Mouse (Mus musculus): Measurements from ENCODE around the gene Nuf2. TPM values are rescaled to one million over a fixed set of nuclear protein-coding genes. Genes with fewer than 3 reads are reported as not detected.
A peak's percentile ranks its signal among the peaks of the same experiment; 100 is the strongest.
"Not testable (repeated sequence)": the region's sequence is repeated elsewhere in the genome, so short reads cannot be mapped to it uniquely, and the experiment has no call there.

Nuf2 gene
- polyA plus RNA-seq, 1 experiment from 2014 or later = 41.1 TPM

DNA sequence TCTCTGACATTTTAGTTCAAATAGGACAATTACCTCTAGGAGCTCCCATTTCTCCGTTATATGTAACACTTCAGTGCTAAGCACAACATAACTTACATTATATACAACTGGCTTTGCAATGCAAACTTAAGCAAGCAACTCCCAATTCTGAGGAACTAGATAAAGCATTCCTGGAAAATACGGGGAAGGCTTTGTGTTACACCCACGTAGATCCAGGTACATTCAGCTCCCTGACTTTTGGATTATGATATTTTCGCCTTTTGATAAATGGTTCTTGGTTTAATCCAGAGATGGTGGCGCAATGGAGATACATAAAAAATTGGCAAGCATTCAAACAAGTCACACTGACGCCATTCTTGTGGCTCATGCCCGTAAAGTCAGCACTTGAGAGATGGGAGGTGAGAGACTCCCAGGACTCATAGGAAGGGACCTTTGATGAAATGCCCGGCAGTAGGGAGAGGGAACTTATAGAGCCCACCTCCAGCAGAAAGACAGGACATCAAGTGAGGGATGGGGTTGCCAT is 1.2 kb downstream of the Nuf2 start:
- DNase-seq (ENCODE audit: low spot score) = no peak
- 83% methylated on average over 8 of the region's 8 CpGs for WGBS
- H3K9ac ChIP-seq (ENCODE audit: low read depth, low read length) = peak overlapping the region; percentile 73; the same call in 1 of the 2 replicates

DNA sequence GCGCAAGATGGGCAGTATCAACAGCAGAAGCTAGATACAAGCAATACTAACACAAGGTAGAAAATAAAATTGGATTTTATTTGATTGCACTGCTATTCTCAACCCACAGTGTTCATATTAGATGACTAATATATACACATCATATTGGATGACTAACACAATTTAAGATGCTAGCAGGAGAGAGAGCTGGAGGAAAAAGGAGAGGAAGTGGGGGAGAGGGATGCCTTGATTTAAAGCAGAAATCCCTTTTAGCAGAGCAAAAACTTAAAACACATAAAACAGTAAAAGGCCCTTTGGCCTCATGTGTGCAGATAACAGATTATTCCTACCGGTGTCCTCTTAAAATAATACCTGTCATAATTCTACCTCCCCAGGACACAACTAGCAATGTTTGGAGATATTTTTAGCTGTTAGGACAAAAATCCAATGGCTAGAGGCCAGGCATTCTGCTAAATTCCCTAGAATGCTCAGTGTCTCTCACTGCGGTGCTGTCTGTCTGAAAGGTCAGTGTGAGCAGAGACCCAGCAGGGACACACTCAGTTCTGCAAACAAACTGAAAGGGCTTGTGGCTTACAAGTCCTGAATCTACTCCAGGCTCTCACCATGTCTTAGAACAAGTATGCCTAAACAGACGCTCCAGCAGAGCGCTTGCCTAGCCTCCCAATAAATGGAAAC is 5.1 kb downstream of the Nuf2 start:
- Histone ChIP-seq H3K4me3 (ENCODE audit: low read depth, low read length) (no peak overlapping the region), H3K4me2 (ENCODE audit: low read depth, low read length) (no peak overlapping the region), H3K9ac (ENCODE audit: low read depth, low read length) (no peak overlapping the region), H3K4me1 (ENCODE audit: control insufficient read depth, insufficient read depth, low read length) (0 out of 2 replicates have a peak, but pooled peaks cover 5% of the 10 kb centered on the region), H3K9me3 (ENCODE audit: control insufficient read depth, low read length) (no peaks in the 10 kb centered on the region), H3K27ac (replicated peaks; ENCODE audit: low read depth, low read length) (no peak overlapping the region), H3K36me3 (ENCODE audit: control insufficient read depth, insufficient read depth, low read length) (peaks cover 53% of the 10 kb centered on the region), H3K27me3 (replicated peaks; ENCODE audit: control insufficient read depth, insufficient read depth, low read length) (no peaks in the 10 kb centered on the region)
- DNase-seq (ENCODE audit: low spot score) = no peak
- WGBS = 89% methylated on average over 5 of the region's 5 CpGs
- no peak for ATAC-seq (ENCODE audit: low read depth)

More for the DNA sequence above, 1.2 kb downstream of the Nuf2 start:
- Histone ChIP-seq H3K4me1 (ENCODE audit: control insufficient read depth, insufficient read depth, low read length) (0 out of 2 replicates have a peak, but pooled peaks cover 5% of the 10 kb centered on the region), H3K36me3 (ENCODE audit: control insufficient read depth, insufficient read depth, low read length) (peaks cover 14% of the 10 kb centered on the region), H3K9me3 (ENCODE audit: control insufficient read depth, low read length) (no peaks in the 10 kb centered on the region), H3K4me2 (ENCODE audit: low read depth, low read length) (peak overlapping the region; percentile 69), H3K27me3 (replicated peaks; ENCODE audit: control insufficient read depth, insufficient read depth, low read length) (no peaks in the 10 kb centered on the region), H3K4me3 (ENCODE audit: low read depth, low read length) (peak overlapping the region; percentile 63), H3K27ac (replicated peaks; ENCODE audit: low read depth, low read length) (no peak overlapping the region)
- no peak for ATAC-seq (ENCODE audit: low read depth)

DNA sequence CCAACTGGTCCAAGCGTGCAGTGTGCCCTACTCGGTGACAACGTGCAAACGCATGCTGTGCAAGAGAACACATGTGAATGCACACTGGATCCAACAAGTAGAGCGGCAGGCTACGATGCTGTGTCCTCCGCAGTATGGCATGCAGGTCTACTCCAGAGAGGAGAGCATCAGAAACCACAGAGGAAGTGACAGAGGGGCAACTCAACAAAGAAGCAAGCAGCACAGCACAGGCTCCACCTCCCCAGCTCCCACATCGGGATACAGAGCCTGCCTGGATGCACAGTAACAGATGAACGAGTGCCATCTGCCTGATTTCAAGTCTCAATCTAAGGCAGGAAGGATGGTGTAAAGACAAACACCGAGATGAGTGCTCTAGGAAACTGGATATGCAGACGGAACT is 11.9 kb downstream of the Nuf2 start:
- 92% methylated on average over 11 of the region's 11 CpGs for WGBS
- Histone ChIP-seq H3K4me2 (ENCODE audit: low read depth, low read length) (no peak overlapping the region), H3K36me3 (ENCODE audit: control insufficient read depth, insufficient read depth, low read length) (peaks cover 62% of the 10 kb centered on the region), H3K27me3 (replicated peaks; ENCODE audit: control insufficient read depth, insufficient read depth, low read length) (no peaks in the 10 kb centered on the region), H3K4me1 (ENCODE audit: control insufficient read depth, insufficient read depth, low read length) (no peaks in the 10 kb centered on the region), H3K27ac (replicated peaks; ENCODE audit: low read depth, low read length) (no peak overlapping the region), H3K9ac (ENCODE audit: low read depth, low read length) (no peak overlapping the region), H3K9me3 (ENCODE audit: control insufficient read depth, low read length) (no peaks in the 10 kb centered on the region), H3K4me3 (ENCODE audit: low read depth, low read length) (no peak overlapping the region)
- ATAC-seq (ENCODE audit: low read depth) (no peak), DNase-seq (ENCODE audit: low spot score) (no peak)

DNA sequence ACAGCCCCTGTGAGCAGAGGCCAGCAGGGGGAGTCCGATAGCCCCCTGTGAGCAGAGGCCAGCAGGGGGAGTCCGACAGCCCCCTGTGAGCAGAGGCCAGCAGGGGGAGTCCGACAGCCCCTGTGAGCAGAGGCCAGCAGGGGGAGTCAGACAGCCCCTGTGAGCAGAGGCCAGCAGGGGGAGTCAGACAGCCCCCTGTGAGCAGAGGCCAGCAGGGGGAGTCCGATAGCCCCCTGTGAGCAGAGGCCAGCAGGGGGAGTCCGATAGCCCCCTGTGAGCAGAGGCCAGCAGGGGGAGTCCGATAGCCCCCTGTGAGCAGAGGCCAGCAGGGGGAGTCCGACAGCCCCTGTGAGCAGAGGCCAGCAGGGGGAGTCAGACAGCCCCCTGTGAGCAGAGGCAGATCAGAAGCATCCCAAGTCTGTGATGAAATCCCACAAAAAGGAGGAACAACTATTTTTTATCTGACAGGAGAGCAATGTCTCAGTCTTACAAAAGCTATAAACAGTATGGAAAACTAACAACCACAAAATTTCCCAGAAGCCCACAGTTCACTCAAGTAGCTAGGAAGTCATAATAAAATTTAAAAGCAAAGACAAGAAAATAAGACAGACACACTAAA is 13.3 kb downstream of the Nuf2 start:
- H3K27me3 ChIP-seq (replicated peaks; ENCODE audit: control insufficient read depth, insufficient read depth, low read length); H3K9ac ChIP-seq (ENCODE audit: low read depth, low read length); ATAC-seq (ENCODE audit: low read depth); DNase-seq (ENCODE audit: low spot score); H3K4me3 ChIP-seq (ENCODE audit: low read depth, low read length); H3K9me3 ChIP-seq (ENCODE audit: control insufficient read depth, low read length); H3K4me1 ChIP-seq (ENCODE audit: control insufficient read depth, insufficient read depth, low read length); H3K4me2 ChIP-seq (ENCODE audit: low read depth, low read length); H3K27ac ChIP-seq (replicated peaks; ENCODE audit: low read depth, low read length): not testable (repeated sequence)
- 100% methylated on average over 2 of the region's 7 CpGs for WGBS
- peaks cover 59% of the 10 kb centered on the region for H3K36me3 ChIP-seq (ENCODE audit: control insufficient read depth, insufficient read depth, low read length)

DNA sequence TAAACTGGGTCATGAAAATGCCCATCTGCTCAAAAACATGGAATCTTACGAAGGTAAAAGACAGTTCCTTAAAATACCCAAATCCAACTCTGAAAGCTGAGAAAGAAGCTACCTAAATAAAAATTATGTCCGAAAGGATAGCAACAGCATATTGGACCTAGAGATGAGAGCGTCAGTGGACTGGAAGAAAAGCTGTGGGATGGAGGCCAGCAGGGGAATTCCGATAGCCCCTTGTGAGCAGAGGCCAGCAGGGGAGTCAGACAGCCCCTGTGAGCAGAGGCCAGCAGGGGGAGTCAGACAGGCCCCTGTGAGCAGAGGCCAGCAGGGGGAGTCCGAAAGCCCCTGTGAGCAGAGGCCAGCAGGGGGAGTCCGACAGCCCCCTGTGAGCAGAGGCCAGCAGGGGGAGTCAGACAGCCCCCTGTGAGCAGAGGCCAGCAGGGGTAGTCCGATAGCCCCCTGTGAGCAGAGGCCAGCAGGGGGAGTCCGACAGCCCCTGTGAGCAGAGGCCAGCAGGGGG is 13.8 kb downstream of the Nuf2 start:
- WGBS = 96% methylated on average over 6 of the region's 8 CpGs
- ATAC-seq (ENCODE audit: low read depth) (no peak), DNase-seq (ENCODE audit: low spot score) (no peak)
- no peak overlapping the region for H3K27ac ChIP-seq (replicated peaks; ENCODE audit: low read depth, low read length)
- no peaks in the 10 kb centered on the region for H3K9me3 ChIP-seq (ENCODE audit: control insufficient read depth, low read length)
- no peak overlapping the region for H3K9ac ChIP-seq (ENCODE audit: low read depth, low read length)
- no peak overlapping the region for H3K4me2 ChIP-seq (ENCODE audit: low read depth, low read length)
- no peak overlapping the region for H3K4me3 ChIP-seq (ENCODE audit: low read depth, low read length)
- H3K4me1 ChIP-seq (ENCODE audit: control insufficient read depth, insufficient read depth, low read length) = no peaks in the 10 kb centered on the region
- no peaks in the 10 kb centered on the region for H3K27me3 ChIP-seq (replicated peaks; ENCODE audit: control insufficient read depth, insufficient read depth, low read length)
- peaks cover 56% of the 10 kb centered on the region for H3K36me3 ChIP-seq (ENCODE audit: control insufficient read depth, insufficient read depth, low read length)

DNA sequence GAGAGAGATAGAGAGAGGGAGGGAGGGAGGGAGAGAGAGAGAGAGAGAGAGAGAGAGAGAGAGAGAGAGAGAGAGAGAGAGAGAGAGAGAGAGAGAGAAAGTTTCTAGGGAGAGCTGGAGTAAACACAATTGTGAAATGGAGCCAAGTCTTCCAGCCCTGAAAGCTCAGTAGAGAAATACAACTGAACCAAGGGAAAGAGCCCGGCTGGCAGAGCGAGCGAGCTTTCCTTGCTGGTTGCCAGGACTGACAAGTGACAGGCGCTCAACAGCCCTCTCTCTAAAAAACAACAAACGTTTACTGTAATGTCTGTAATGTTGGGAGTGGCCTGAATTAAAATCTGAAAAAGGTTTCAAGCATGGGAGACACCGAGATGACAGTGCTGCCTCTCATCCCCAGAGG is 24.9 kb downstream of the Nuf2 start:
- 90% methylated on average over 6 of the region's 6 CpGs for WGBS
- Histone ChIP-seq H3K36me3 (ENCODE audit: control insufficient read depth, insufficient read depth, low read length) (peaks cover 78% of the 10 kb centered on the region), H3K4me2 (ENCODE audit: low read depth, low read length) (no peak overlapping the region), H3K9me3 (ENCODE audit: control insufficient read depth, low read length) (no peaks in the 10 kb centered on the region), H3K27me3 (replicated peaks; ENCODE audit: control insufficient read depth, insufficient read depth, low read length) (no peaks in the 10 kb centered on the region), H3K4me1 (ENCODE audit: control insufficient read depth, insufficient read depth, low read length) (no peaks in the 10 kb centered on the region), H3K4me3 (ENCODE audit: low read depth, low read length) (no peak overlapping the region), H3K9ac (ENCODE audit: low read depth, low read length) (no peak overlapping the region), H3K27ac (replicated peaks; ENCODE audit: low read depth, low read length) (no peak overlapping the region)
- no peak for DNase-seq (ENCODE audit: low spot score)
- ATAC-seq (ENCODE audit: low read depth) = no peak

DNA sequence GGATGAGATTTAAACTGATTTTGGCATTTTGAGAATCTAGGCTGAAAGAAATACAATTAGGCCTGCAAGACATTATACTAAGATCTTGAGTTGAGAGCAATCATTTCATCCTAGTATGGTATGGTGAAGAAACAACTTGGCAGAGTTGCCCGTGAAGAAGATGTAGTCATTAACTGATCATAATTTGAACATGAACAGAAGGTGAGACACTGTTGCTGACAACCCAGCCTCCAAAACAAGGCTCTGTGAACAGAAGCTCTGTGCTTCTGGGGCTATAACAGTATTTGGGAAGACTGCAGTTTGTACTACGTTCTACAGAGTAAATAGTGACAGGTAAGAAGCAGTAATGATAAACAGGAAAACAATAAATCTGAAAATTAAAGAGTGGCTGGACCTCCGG is 28.4 kb downstream of the Nuf2 start:
- H3K4me1 ChIP-seq (ENCODE audit: control insufficient read depth, insufficient read depth, low read length) = no peaks in the 10 kb centered on the region
- H3K27ac ChIP-seq (replicated peaks; ENCODE audit: low read depth, low read length) = no peak overlapping the region
- H3K9me3 ChIP-seq (ENCODE audit: control insufficient read depth, low read length) = no peaks in the 10 kb centered on the region
- WGBS = 91% methylated on average over 3 of the region's 3 CpGs
- no peaks in the 10 kb centered on the region for H3K27me3 ChIP-seq (replicated peaks; ENCODE audit: control insufficient read depth, insufficient read depth, low read length)
- H3K4me3 ChIP-seq (ENCODE audit: low read depth, low read length) = no peak overlapping the region
- peaks cover 74% of the 10 kb centered on the region for H3K36me3 ChIP-seq (ENCODE audit: control insufficient read depth, insufficient read depth, low read length)
- no peak overlapping the region for H3K9ac ChIP-seq (ENCODE audit: low read depth, low read length)
- DNase-seq (ENCODE audit: low spot score) (no peak), ATAC-seq (ENCODE audit: low read depth) (no peak)
- no peak overlapping the region for H3K4me2 ChIP-seq (ENCODE audit: low read depth, low read length)

DNA sequence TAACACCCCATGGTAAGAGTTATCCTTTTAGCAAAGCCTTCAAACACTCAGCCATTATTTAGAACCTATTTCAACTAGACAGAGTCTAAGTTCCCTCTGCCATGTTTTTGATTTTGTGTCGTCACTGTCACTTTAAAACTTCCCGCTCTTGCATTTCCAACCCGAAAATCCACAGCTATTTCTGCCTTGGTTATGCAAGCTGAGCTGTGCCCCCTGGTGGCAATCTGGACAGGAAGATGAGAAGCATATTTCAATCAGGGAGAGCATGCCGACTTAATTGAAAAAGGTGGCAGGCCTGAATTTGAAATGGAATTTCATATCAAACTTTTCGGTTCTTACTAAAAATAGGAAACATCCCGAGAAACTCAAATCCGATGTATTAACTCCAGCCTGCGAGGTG is 35.6 kb downstream of the Nuf2 start:
- DNase-seq (ENCODE audit: low spot score) (peak; percentile 78), ATAC-seq (ENCODE audit: low read depth) (no peak)
- WGBS = 55% methylated on average over 8 of the region's 8 CpGs
- Histone ChIP-seq H3K9ac (ENCODE audit: low read depth, low read length) (no peak overlapping the region), H3K9me3 (ENCODE audit: control insufficient read depth, low read length) (no peaks in the 10 kb centered on the region), H3K4me1 (ENCODE audit: control insufficient read depth, insufficient read depth, low read length) (no peaks in the 10 kb centered on the region), H3K36me3 (ENCODE audit: control insufficient read depth, insufficient read depth, low read length) (peaks cover 24% of the 10 kb centered on the region), H3K4me3 (ENCODE audit: low read depth, low read length) (no peak overlapping the region), H3K27ac (replicated peaks; ENCODE audit: low read depth, low read length) (no peak overlapping the region), H3K27me3 (replicated peaks; ENCODE audit: control insufficient read depth, insufficient read depth, low read length) (no peaks in the 10 kb centered on the region), H3K4me2 (ENCODE audit: low read depth, low read length) (no peak overlapping the region)
